Mouse (Mus musculus) MEL (cell line): Measurements from ENCODE around the gene Nek9. TPM values are rescaled to one million over a fixed set of nuclear protein-coding genes. Genes with fewer than 3 reads are reported as not detected.

ENCODE experiments used
- DNase-seq: peaks from one replicate; pipeline ENCODE4 v3.0.0; 2011; ENCODE audit warnings: low read depth, low spot score
- H3K27ac ChIP-seq: 2 replicates; pipeline ENCODE4 v1.5.1; 2012; ENCODE audit warnings: low read depth, mild to moderate bottlenecking, control low read depth, low read length, moderate library complexity; ENCODE audit not compliant: control insufficient read depth
- H3K27me3 ChIP-seq, 2 experiments: fragments of 150-350 bp in 1 of 2; sonication (generic) in 1 of 2; 2 replicates each; pipeline ENCODE4 v1.6.1; 2012; ENCODE audit warnings: low read length in 2 of 2, mild to moderate bottlenecking in 2 of 2, improper control_type of control experiment in 1 of 2, moderate library complexity in 1 of 2; ENCODE audit not compliant: insufficient read depth in 2 of 2, control insufficient read depth in 1 of 2
- H3K36me3 ChIP-seq, 2 experiments: 2 replicates each; pipeline ENCODE4 v1.6.1; 2012 to 2014; ENCODE audit warnings: low read length in 2 of 2, improper control_type of control experiment in 1 of 2, inconsistent platforms in 1 of 2, mild to moderate bottlenecking in 1 of 2; ENCODE audit not compliant: insufficient read depth in 2 of 2, control insufficient read depth in 1 of 2
- H3K4me1 ChIP-seq, 2 experiments: fragments of 150-350 bp in 1 of 2; sonication (generic) in 1 of 2; 2 replicates each; pipeline ENCODE4 v1.6.1; 2012; ENCODE audit warnings: low read length in 2 of 2, improper control_type of control experiment in 1 of 2, mild to moderate bottlenecking in 1 of 2; ENCODE audit not compliant: insufficient read depth in 2 of 2, control insufficient read depth in 1 of 2
- H3K4me3 ChIP-seq, 2 experiments: fragments of 150-350 bp in 1 of 2; sonication (generic) in 1 of 2; 2 replicates each; pipeline ENCODE4 v1.5.1; 2012; ENCODE audit warnings: low read depth in 2 of 2, low read length in 2 of 2, mild to moderate bottlenecking in 2 of 2, moderate library complexity in 2 of 2, control low read depth in 1 of 2, improper control_type of control experiment in 1 of 2; ENCODE audit not compliant: control insufficient read depth in 1 of 2, insufficient read depth in 1 of 2
- H3K79me2 ChIP-seq: 2 replicates; pipeline ENCODE4 v1.6.1; 2012; ENCODE audit warnings: mild to moderate bottlenecking, low read length, moderate library complexity; ENCODE audit not compliant: control insufficient read depth, poor library complexity, insufficient read depth
- H3K9ac ChIP-seq: 2 replicates; pipeline ENCODE4 v1.6.1; 2012; ENCODE audit warnings: low read depth, mild to moderate bottlenecking, control low read depth, low read length, moderate library complexity; ENCODE audit not compliant: control insufficient read depth, poor library complexity, severe bottlenecking
- H3K9me3 ChIP-seq: fragments of 150-350 bp; sonication (generic); replicated peaks from 2 replicates; pipeline ENCODE4 v1.6.1; 2012; ENCODE audit warnings: mild to moderate bottlenecking, low read length, improper control_type of control experiment, moderate library complexity; ENCODE audit not compliant: insufficient read depth
- BHLHE40 ChIP-seq: IDR thresholded peaks from 2 replicates; pipeline ENCODE4 v1.6.1; 2012; ENCODE audit warnings: low read depth, mild to moderate bottlenecking, inconsistent platforms, low read length, improper control_type of control experiment, borderline replicate concordance
- CHD1 ChIP-seq: IDR thresholded peaks from 2 replicates; pipeline ENCODE4 v1.6.1; 2012; ENCODE audit warnings: low read depth, mild to moderate bottlenecking, inconsistent platforms, low read length, improper control_type of control experiment
- CHD2 ChIP-seq: IDR thresholded peaks from 2 replicates; pipeline ENCODE4 v1.6.1; 2011; ENCODE audit warnings: low read length, improper control_type of control experiment
- CTCF ChIP-seq, 3 experiments: IDR thresholded peaks in 2 of 3; conservative IDR thresholded peaks in 1 of 3; 2 replicates each; pipeline ENCODE4 v1.5.1; 2011 to 2012; ENCODE audit warnings: low read length in 3 of 3, low read depth in 2 of 3, mild to moderate bottlenecking in 2 of 3, improper control_type of control experiment in 1 of 3, inconsistent platforms in 1 of 3, mixed read lengths in 1 of 3, moderate library complexity in 1 of 3; ENCODE audit not compliant: control insufficient read depth in 1 of 3, insufficient read depth in 1 of 3, poor library complexity in 1 of 3, severe bottlenecking in 1 of 3
- E2F4 ChIP-seq: IDR thresholded peaks from 2 replicates; pipeline ENCODE4 v1.6.1; 2011; ENCODE audit warnings: low read depth, low read length, improper control_type of control experiment, borderline replicate concordance
- EP300 ChIP-seq, 2 experiments: IDR thresholded peaks; 2 replicates each; pipeline ENCODE4 v1.6.1; 2011; ENCODE audit warnings: improper control_type of control experiment in 2 of 2, low read length in 2 of 2, low read depth in 1 of 2, mild to moderate bottlenecking in 1 of 2
- JUND ChIP-seq: IDR thresholded peaks from 2 replicates; pipeline ENCODE4 v1.6.1; 2011; ENCODE audit warnings: low read depth, mild to moderate bottlenecking, improper control_type of control experiment, low read length
- KAT2A ChIP-seq: conservative IDR thresholded peaks from 2 replicates; pipeline ENCODE4 v1.6.1; 2012; ENCODE audit warnings: low read depth, low read length, improper control_type of control experiment, inconsistent platforms
- MAX ChIP-seq: IDR thresholded peaks from 2 replicates; pipeline ENCODE4 v1.6.1; 2011; ENCODE audit warnings: low read length, improper control_type of control experiment
- MAZ ChIP-seq: IDR thresholded peaks from 2 replicates; pipeline ENCODE4 v1.6.1; 2012; ENCODE audit warnings: low read depth, mild to moderate bottlenecking, inconsistent platforms, low read length, improper control_type of control experiment
- MXI1 ChIP-seq: IDR thresholded peaks from 2 replicates; pipeline ENCODE4 v1.6.1; 2011; ENCODE audit warnings: mild to moderate bottlenecking, low read depth, low read length, improper control_type of control experiment
- NRF1 ChIP-seq: IDR thresholded peaks from 2 replicates; pipeline ENCODE4 v1.6.1; 2014; ENCODE audit warnings: low read depth, mild to moderate bottlenecking, inconsistent platforms, low read length, improper control_type of control experiment, moderate library complexity; ENCODE audit not compliant: poor library complexity, insufficient read depth, severe bottlenecking
- RAD21 ChIP-seq: IDR thresholded peaks from 2 replicates; pipeline ENCODE4 v1.6.1; 2011; ENCODE audit warnings: mild to moderate bottlenecking, low read depth, low read length, improper control_type of control experiment
- RCOR1 ChIP-seq: IDR thresholded peaks from 2 replicates; pipeline ENCODE4 v1.6.1; 2012; ENCODE audit warnings: low read depth, mild to moderate bottlenecking, inconsistent platforms, low read length, improper control_type of control experiment
- SIN3A ChIP-seq: IDR thresholded peaks from 2 replicates; pipeline ENCODE4 v1.6.1; 2012; ENCODE audit warnings: low read length, improper control_type of control experiment, inconsistent platforms
- TAL1 ChIP-seq: IDR thresholded peaks from 2 replicates; pipeline ENCODE4 v1.6.1; 2012; ENCODE audit warnings: mild to moderate bottlenecking, inconsistent platforms, low read length, moderate library complexity, mixed read lengths
- TBP ChIP-seq: IDR thresholded peaks from 2 replicates; pipeline ENCODE4 v1.8.0; 2011; ENCODE audit warnings: low read depth, low read length, improper control_type of control experiment
- TCF12 ChIP-seq: IDR thresholded peaks from 2 replicates; pipeline ENCODE4 v1.6.1; 2014; ENCODE audit warnings: low read depth, mild to moderate bottlenecking, inconsistent platforms, low read length, improper control_type of control experiment, moderate library complexity
- USF1 ChIP-seq: IDR thresholded peaks from 2 replicates; pipeline ENCODE4 v1.6.1; 2014; ENCODE audit warnings: low read depth, mild to moderate bottlenecking, inconsistent platforms, low read length, improper control_type of control experiment, moderate library complexity
- USF2 ChIP-seq, 2 experiments: IDR thresholded peaks; 2 replicates each; pipeline ENCODE4 v1.6.1; 2011 to 2012; ENCODE audit warnings: improper control_type of control experiment in 2 of 2, low read length in 2 of 2, borderline replicate concordance in 1 of 2, inconsistent platforms in 1 of 2, low read depth in 1 of 2, mild to moderate bottlenecking in 1 of 2; ENCODE audit not compliant: insufficient read depth in 1 of 2
- ZKSCAN1 ChIP-seq: IDR thresholded peaks from 2 replicates; pipeline ENCODE4 v1.6.1; 2012; ENCODE audit warnings: low read depth, mild to moderate bottlenecking, inconsistent platforms, low read length, improper control_type of control experiment, moderate library complexity
- ZMIZ1 ChIP-seq: IDR thresholded peaks from 2 replicates; pipeline ENCODE4 v1.6.1; 2012; ENCODE audit warnings: low read depth, mild to moderate bottlenecking, inconsistent platforms, low read length, improper control_type of control experiment, moderate library complexity
- ZNF384 ChIP-seq: IDR thresholded peaks from 2 replicates; pipeline ENCODE4 v1.6.1; 2012; ENCODE audit warnings: low read depth, mild to moderate bottlenecking, inconsistent platforms, low read length, improper control_type of control experiment
- polyA plus RNA-seq, 2 experiments: library from polyadenylated mRNA; stranded (reverse) in 1 of 2; unstranded in 1 of 2; fragments of >175 nt in 1 of 2; fragments of >200 nt in 1 of 2; gene quantifications; 2 replicates each; pipeline versions ENCODE4 v1.2.1 to v1.2.4; 2012; ENCODE audit warnings: low replicate concordance in 2 of 2, low read depth in 1 of 2; ENCODE audit not compliant: insufficient read length in 2 of 2, insufficient read depth in 1 of 2, missing spikeins in 1 of 2
- total RNA-seq: library from RNA; depleted of rRNA; stranded (reverse); fragments of 300-350 nt; gene quantifications from 2 replicates; pipeline ENCODE4 v1.2.3, GENCODE M21; 2012

Gene Nek9
- total and polyA plus RNA-seq, 3 experiments = 23.4 to 32.2 TPM; not detected in 1

DNA sequence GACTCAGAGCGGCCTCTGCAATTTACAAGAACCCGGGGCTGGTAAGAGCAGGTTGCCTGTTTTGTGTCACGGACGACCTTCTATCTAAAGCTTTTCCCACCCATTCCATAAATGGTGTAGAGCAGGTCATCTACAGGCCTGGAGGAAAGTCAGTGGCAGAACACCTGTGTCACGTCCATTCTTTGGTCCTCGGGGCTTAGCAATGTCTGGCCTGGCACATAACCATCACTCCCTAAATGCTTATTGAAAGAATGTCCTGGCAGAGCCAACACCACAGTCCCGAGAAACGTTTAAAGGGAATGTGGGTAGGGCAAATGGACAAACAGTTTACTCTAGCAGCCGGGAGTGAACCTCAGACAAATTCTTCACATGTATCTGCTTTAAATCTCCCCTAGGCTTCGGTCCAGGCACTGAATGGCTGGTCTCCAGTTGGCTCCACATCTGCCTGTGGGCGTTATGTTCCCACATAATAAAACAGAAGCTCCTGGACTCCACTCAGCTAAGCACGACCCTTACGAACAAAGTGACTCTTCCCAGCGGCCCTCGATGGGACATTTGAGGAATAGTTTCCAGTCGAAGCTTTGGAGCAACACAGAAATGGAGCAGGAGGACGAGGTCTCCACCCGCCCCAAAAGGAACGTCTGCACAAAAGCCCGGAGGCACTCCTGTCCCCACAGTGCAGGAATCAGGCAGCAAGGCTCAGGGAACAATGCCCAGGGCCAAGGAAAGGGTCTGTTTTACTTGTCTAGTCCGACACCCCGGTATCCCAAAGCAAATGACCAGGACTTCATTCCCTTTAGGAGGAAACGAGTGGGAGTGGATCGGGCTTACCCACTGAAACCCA is 49.8 kb downstream of the Nek9 start:
- no peaks in the 10 kb centered on the region for H3K9me3 ChIP-seq
- H3K27ac ChIP-seq = no peak overlapping the region
- no peak for TF ChIP-seq ZMIZ1
- TF ChIP-seq SIN3A = no peak
- no peak for TF ChIP-seq CHD2
- no peak for TF ChIP-seq RAD21
- TF ChIP-seq MAZ = no peak
- no peak for TF ChIP-seq TBP
- no peak for TF ChIP-seq E2F4
- TF ChIP-seq TAL1 = no peak
- TF ChIP-seq USF2 (IDR thresholded peaks at IDR 0.05; ENCODE audit: borderline replicate concordance in 1 of 2, insufficient read depth in 1 of 2, low read depth in 1 of 2, low read length in 2 of 2) = no peak
- TF ChIP-seq RCOR1 = no peak
- TF ChIP-seq BHLHE40 = no peak
- no peak for TF ChIP-seq CHD1
- no peak for TF ChIP-seq ZNF384
- TF ChIP-seq KAT2A = no peak
- no peak for TF ChIP-seq NRF1
- TF ChIP-seq, all 39 proteins: peak for 0
- Histone ChIP-seq H3K27me3 (no peaks in the 10 kb centered on the region; a peak in 1 of 4 replicates), H3K79me2 (no peaks in the 10 kb centered on the region), H3K9ac (no peak overlapping the region), H3K36me3 (peaks cover 0 to 9% of the 10 kb centered on the region in 2 experiments; a peak in 2 of 4 replicates), H3K4me3 (no peak overlapping the region), H3K4me1 (peaks cover 7 to 8% of the 10 kb centered on the region in 2 experiments)
- DNase-seq = no peak

DNA sequence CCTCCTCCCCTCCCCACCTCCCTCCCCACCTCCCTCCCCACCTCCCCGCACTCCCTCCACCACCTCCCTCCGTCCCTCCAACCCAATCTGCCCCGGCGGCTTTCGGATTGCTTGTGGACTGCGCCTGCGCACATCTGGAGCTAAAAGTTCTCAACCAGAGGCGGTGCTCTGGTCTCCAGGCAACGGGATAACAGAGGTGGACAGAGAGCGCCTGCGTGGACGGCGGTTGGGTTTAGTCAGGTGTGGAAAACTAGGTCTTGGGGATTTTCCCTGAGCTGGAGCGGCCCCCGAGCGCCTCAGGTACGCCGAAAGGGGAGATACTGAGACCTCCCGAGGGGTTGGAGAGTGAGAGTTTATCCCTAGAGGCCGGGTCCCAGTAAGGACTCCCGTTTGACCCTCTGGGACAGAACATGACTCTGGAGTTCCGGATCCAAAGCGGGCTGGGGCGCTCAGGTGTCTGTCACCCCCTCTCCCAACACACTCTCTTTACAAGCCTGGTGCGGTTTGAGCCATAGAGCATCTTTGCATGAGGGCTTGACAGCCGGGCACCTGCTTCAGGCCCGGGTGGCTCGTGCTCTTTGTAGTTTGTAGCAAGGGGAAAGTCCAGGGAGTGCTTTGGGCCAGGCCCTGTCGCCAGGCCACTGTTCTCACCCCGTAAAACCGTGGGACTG is 50.5 kb downstream of the Nek9 start, which contains the start of gene Zc2hc1c:
TSS of gene Zc2hc1c (plus strand) at position 106 of the 671 bp plus-strand sequence.
- no peak for DNase-seq
- Histone ChIP-seq H3K27me3 (no peaks in the 10 kb centered on the region; a peak in 1 of 4 replicates), H3K4me1 (peaks cover 8 to 10% of the 10 kb centered on the region in 2 experiments), H3K79me2 (no peaks in the 10 kb centered on the region), H3K4me3 (no peak within 1 kb of the TSS), H3K27ac (no peak within 1 kb of the TSS), H3K9ac (no peak within 1 kb of the TSS), H3K9me3 (no peaks in the 10 kb centered on the region), H3K36me3 (peaks cover 0 to 9% of the 10 kb centered on the region in 2 experiments; a peak in 2 of 4 replicates)
- TF ChIP-seq USF1 (no peak), MAX (no peak), JUND (no peak), EP300 (IDR thresholded peaks at IDR 0.05; ENCODE audit: low read depth in 1 of 2, low read length in 2 of 2) (no peak), BHLHE40 (no peak), ZKSCAN1 (no peak), ZMIZ1 (no peak), CTCF (IDR thresholded peaks at IDR 0.05 in 2 of 3, conservative IDR thresholded peaks at IDR 0.05 in 1 of 3; ENCODE audit: control insufficient read depth in 1 of 3, insufficient read depth in 1 of 3, low read depth in 2 of 3, low read length in 3 of 3, poor library complexity in 1 of 3, severe bottlenecking in 1 of 3) (no peak), MXI1 (no peak), NRF1 (no peak), TBP (no peak), TCF12 (no peak), ZNF384 (no peak), RAD21 (no peak), CHD1 (no peak), USF2 (IDR thresholded peaks at IDR 0.05; ENCODE audit: borderline replicate concordance in 1 of 2, insufficient read depth in 1 of 2, low read depth in 1 of 2, low read length in 2 of 2) (no peak), CHD2 (no peak)
